Mouse (Mus musculus): Measurements from ENCODE around the gene Sfrp4.

Gene Sfrp4

DNA sequence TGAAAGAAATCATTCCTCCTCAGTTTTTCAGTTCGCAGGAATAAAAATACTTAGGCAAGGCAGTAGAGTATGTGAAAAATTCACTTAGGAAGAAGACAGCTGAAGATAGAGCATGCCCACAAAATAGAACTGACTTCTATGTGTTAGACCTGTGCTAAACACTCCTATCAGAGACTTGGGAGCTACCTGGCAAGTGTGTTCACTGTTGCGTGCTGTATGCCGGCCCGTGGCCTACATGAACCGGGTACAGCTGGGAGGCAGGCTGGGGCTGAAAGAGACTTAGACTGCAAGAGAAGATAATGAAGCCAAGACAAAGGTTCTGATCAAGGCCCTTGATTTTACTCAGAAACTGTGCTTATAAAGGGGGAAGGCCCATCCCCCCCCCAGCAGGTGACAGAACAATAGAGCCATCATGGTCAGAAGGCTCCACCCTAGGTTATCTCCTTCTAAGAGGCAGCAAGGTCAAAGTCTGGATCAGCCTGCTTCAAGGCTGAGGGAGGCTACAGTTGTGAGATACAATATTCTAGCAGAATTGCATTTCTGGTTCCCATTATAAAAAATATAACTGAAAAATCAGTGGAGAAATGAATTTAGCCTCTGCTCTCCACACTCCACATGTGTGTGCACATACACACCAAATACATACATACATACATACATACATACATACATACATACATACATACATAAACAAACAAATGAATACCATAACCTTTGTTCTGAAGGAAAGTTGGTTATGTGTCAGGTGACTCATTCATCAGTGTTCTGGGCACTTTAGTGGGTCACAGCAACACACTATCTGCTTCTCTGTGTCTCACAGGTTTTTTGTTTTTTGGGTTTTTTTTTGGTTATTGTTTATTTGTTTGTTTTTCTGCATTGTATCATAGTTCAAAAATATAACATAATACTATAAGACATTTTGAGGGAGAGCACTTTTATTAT, 8.1 kb downstream of the Sfrp4 start:
- in situ Hi-C loops (cut with MboI, MseI), result loop anchor here in 1 of 2 experiments (25.0 kb wide), 1 partner anchor 269 kb away; no protein-coding TSS in a partner anchor

DNA sequence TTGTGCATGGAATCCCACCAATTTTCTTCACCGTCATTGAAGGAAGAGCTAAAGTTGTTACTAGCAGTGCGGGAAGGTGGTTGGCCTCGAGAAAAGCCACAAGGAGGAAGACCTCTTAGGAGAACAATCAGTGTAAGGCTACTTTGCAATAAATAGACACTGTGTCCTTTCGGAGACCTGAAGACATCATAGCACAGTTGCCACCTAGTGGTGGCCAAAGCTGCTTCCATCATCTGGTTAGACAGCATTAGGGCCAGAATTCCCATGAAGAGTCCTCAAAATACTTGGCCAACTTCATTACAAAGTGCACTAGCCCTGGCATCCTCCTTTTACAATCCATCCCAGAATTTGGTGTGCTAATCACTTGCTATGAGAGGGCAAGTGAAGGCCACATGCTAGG, 13.2 kb downstream of the Sfrp4 start:
- in situ Hi-C loops (cut with MboI, MseI), result loop anchor here (5.0 to 25.0 kb wide), 2 partner anchors 274 to 459 kb away; no protein-coding TSS in a partner anchor

DNA sequence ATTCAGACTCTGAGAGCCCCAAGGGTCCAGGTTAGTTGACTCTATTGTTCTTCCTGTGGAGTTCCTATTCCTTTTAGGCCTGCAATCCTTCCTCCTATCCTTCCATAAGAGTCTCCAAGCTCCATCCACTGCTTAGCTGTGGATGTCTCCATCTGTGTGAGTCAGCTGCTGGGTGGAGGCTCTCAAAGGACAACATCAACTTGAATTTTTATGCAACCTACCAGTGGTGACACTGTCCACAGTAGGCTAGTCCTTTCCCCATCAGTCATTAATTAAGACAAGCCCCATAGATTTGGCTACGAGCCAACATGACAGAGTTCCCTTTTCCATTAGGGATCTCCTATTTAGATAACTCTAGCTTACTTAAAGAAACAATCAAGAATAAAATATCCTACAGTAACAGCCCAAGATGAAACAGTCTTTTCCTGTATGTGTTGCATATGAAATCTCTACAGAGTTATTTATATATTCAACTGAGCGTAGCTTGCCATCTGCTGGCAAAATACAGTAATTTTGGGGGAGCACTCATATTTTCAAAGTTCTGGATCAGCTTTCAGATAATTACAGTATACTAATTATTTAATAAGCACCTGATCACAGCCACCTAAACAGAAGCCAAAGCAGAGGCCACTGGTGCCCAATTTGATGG, 17.4 kb downstream of the Sfrp4 start:
- in situ Hi-C loops (cut with MboI, MseI), result loop anchor here in 1 of 2 experiments (25.0 kb wide), 1 partner anchor 278 kb away; no protein-coding TSS in a partner anchor

DNA sequence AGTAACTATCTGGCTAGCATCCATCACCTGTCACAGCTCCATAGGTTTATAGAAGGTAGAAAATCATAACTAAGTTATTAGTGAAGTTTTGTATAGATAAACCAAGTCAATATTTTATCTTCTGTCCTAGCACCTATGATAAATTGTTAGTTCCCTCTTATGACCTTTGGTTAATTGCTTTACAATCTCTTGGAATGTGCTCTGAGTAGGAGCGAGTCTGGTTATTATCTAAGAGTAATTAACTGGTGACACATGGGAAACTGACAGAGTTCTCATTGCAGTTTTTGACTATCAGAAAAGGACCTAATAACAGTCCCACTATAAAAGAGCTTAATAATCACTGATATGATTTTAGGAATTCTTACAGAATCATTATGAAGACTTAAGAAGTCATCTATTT, 20.6 kb downstream of the Sfrp4 start:
- in situ Hi-C loops (cut with MboI, MseI), result loop anchor here in 1 of 2 experiments (25.0 kb wide), 1 partner anchor 281 kb away; no protein-coding TSS in a partner anchor

DNA sequence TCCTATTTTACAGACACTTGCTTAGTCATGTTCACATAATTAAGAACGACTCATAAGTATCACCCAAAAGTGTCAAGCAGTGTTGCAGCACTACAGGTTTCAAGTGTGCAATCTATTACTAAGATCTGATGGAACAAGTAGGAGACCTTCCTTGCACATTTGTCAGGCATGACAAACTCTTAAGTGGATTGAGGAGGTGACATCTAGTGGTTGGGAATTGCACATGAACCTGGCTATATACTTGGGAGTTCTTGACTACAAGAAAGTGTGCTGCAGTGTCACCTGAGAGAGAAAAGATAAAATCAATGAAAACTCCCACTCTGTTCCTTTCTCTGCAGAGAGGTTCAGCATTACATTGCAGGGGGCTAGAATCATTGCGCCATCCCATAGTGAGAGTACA, 21.3 kb downstream of the Sfrp4 start:
- in situ Hi-C loops (cut with MboI, MseI), result loop anchor here in 1 of 2 experiments (25.0 kb wide), 1 partner anchor 282 kb away; no protein-coding TSS in a partner anchor

DNA sequence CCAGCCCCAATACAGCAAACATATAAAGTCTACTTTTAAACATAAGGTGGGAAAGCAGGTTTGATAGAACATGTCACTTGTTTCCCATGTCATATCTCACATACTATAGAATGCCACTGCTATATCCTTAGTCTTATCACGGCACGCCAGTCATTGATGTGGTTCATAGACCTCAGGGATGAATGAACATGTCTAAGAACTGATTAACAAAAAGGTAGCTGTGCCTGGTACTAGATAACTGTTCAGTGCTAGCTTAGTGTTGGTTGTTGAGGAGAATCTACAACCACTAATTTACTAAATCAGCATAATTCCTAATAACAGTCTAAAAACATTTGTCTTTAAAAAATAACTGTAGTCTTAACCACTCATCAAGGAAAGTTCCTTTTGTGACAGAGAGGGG, 26.9 kb downstream of the Sfrp4 start:
- in situ Hi-C loops (cut with MboI, MseI), result loop anchor here in 1 of 2 experiments (25.0 kb wide), 1 partner anchor 288 kb away; no protein-coding TSS in a partner anchor

DNA sequence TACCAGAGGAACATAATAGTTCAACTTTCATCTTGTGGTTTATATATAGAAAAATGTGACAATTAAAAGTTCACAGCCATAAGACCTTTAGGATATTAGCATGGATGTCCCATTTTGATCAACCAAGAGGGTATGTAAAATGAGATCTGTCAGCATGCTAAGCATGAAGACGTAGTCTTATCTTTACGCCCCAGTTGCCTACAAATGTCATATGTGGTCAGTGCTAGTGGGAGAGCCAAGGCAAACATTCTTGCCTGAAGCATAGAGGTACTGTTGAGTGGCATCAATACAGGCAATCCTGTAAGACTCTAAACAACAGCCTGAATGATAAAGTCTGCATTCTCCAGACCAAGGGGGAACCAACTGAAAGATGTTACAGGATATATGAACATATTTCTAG, 29.5 kb downstream of the Sfrp4 start:
- in situ Hi-C loops (cut with MboI, MseI), result no loop called here

DNA sequence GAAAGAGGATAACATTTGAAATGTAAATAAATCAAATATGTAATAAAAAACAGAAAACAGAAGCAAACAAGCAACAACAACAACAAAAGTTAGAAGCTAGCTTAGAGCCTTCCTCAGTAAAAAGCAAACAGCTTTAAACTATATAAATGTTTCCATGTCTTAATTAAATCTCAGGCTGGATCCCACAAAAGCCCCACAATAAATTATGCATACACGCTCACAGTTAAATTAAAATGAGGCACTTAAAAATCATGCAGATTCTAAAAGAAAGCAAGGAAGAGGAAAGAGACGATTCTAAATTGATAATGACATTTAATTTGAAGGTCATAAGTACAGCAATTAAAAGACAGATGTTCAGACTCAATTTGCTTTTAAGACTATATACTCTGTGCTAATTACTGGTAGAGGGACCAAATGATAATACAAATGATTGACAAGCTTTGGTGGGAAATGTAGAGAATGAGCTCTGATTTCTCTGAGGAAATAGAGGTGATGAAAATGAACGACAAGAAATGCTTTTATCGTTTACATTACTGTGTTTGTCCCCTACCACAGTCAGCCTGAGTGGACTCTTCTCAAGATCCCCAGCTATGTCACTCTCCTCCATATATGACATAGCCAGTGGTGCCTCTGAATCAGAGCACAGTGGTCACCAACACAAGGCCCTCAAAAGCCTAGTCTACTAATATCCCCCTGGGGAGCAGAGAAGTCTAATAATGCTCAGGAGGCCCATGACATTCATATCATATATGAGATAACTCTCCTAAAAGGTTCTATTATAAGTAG, 45.6 kb downstream of the Sfrp4 start:
- in situ Hi-C loops (cut with MboI, MseI), result no loop called here

DNA sequence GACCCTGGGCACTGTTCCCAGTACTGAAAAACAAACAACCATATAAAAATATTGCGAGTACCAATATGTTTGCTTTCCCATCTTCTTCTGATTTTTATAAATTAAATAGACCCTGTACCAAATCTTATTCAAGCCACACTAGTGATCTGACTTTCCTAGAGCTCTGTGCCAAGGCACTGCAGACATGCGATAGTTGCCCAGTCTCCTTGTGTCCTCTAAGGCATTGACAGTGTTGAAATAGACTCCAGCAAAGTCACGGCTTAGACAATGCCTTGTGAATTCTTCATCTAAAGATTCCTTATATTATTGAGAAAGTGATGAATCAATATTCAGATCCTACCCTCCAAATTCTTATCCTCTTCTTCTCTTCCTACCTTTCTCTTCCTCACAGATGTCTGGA, 51.1 kb downstream of the Sfrp4 start:
- in situ Hi-C loops (cut with MboI, MseI), result loop anchor here in 1 of 2 experiments (5.0 kb wide), 1 partner anchor 312 kb away; no protein-coding TSS in a partner anchor

DNA sequence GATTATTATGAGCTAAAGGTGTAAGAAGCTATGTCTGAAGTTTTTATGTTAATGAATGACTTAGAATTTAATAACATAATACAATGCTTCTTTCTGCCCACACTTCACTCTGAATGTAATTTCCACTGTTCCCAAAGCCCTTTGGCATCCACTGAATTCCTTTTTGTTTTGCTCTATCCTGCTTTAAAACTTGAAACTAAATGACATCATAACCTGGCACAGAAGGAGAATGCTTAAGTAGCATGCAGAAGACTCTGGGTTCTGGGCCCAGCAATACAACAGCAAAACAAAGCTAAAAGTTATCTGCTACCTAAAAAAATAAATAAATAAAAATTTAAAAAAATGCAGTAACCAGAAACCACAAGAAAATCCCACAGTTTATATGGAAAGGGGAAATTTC, 51.7 kb downstream of the Sfrp4 start:
- in situ Hi-C loops (cut with MboI, MseI), result loop anchor here in 1 of 2 experiments (5.0 kb wide), 1 partner anchor 312 kb away; no protein-coding TSS in a partner anchor

Measured in T-helper 17 cell (primary cell).